Comparison of ENCODE assay signal across 7 mouse cellular contexts in the genomic region with DNA sequence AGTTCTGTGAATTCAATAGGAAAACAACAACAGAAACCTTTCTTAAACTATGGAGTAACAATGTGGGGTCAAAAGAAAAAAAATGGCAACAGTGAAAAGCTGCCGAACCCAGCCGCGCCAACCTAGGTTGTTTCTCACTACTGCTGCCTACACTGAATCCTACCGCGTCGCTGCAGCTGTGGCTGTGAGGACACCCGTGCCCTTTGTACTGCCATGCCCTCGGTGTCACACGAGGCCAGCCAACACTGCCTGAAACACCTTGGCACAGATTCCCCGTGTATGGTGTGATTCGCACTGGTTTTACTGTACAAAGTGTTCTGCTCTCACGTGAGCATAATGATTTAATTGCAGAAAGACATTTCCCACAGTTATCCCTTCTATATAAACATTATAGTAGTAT. TPM values are rescaled to one million over a fixed set of nuclear protein-coding genes. Genes with fewer than 3 reads are reported as not detected.
DNase-seq lines count a peak whose midpoint lies in the region; ATAC-seq and TF ChIP-seq lines count a peak whose summit lies in the region.

No protein-coding gene starts in this region.

- peaks cover 7% of the 10 kb centered on the region; the same call in 1 of the 2 replicates for H3K36me3 ChIP-seq in ES-Bruce4 (ENCODE audit: control insufficient read depth, insufficient read depth, low read length, poor library complexity, severe bottlenecking)
- peaks cover 18% of the 10 kb centered on the region for H3K36me3 ChIP-seq in embryonic facial prominence, embryonic 15.5 days
- H3K36me3 ChIP-seq in midbrain, embryonic 11.5 days (ENCODE audit: control insufficient read depth, insufficient read depth, low read length), result no peaks in the 10 kb centered on the region; the same call in 1 of the 2 replicates

- DNase-seq in adrenal gland, adult 18-20 months (ENCODE audit: low spot score in 2 of 2), result peak; percentile 20 to 30
- peak; percentile 64 for DNase-seq in heart, postnatal 10 days
- DNase-seq in large intestine, adult 2 months (ENCODE audit: low read depth, low spot score), result peak; percentile 70
- DNase-seq in midbrain, embryonic 11.5 days (ENCODE audit: low spot score, missing footprints), result peak; percentile 83
- DNase-seq in thymus, adult 18-20 months, result peak; percentile 12 to 19

- intact Hi-C loops in heart, postnatal 10 days (cut with DNase I), result no loop called here

- H3K4me2 ChIP-seq in embryonic facial prominence, embryonic 15.5 days (replicated peaks), result peak overlapping the region; percentile 74
- peak overlapping the region; percentile 68 for H3K4me2 ChIP-seq in midbrain, embryonic 11.5 days

- WGBS in embryonic facial prominence, embryonic 15.5 days, result 17% methylated on average over 12 of the region's 12 CpGs
- WGBS in large intestine, adult 2 months, result 6% methylated on average over 12 of the region's 12 CpGs
- WGBS in midbrain, embryonic 11.5 days, result 18% methylated on average over 12 of the region's 12 CpGs

- no peak for TF ChIP-seq EP300 in ES-Bruce4 (IDR thresholded peaks at IDR 0.05; ENCODE audit: insufficient read depth, low read depth, low read length)

- no peak for TF ChIP-seq POLR2A in ES-Bruce4 (IDR thresholded peaks at IDR 0.05; ENCODE audit: insufficient read depth, low read length)

- ATAC-seq in embryonic facial prominence, embryonic 15.5 days (ENCODE audit: insufficient number of reproducible peaks, low FRiP score, low TSS enrichment, low read depth), result no peak
- ATAC-seq in midbrain, embryonic 11.5 days (ENCODE audit: low FRiP score), result no peak

- H3K4me1 ChIP-seq in ES-Bruce4 (ENCODE audit: control insufficient read depth, insufficient read depth, low read length), result no peaks in the 10 kb centered on the region
- peaks cover 16% of the 10 kb centered on the region for H3K4me1 ChIP-seq in embryonic facial prominence, embryonic 15.5 days
- H3K4me1 ChIP-seq in midbrain, embryonic 11.5 days (ENCODE audit: control insufficient read depth, insufficient read depth, low read length), result peaks cover 9% of the 10 kb centered on the region

- H3K9ac ChIP-seq in ES-Bruce4 (ENCODE audit: low read depth, poor library complexity, severe bottlenecking), result no peak overlapping the region
- no peak overlapping the region for H3K9ac ChIP-seq in embryonic facial prominence, embryonic 15.5 days
- peak overlapping the region; percentile 89; the same call in 1 of the 2 replicates for H3K9ac ChIP-seq in midbrain, embryonic 11.5 days (ENCODE audit: low read length)

- peak overlapping the region; percentile 8 for H3K4me3 ChIP-seq in ES-Bruce4 (ENCODE audit: low read depth, low read length)
- peak overlapping the region; percentile 76 for H3K4me3 ChIP-seq in embryonic facial prominence, embryonic 15.5 days (replicated peaks)
- H3K4me3 ChIP-seq in midbrain, embryonic 11.5 days (ENCODE audit: low read depth, low read length), result peak overlapping the region; percentile 87

- H3K27ac ChIP-seq in ES-Bruce4 (ENCODE audit: insufficient read depth, low read length), result no peak overlapping the region
- no peak overlapping the region for H3K27ac ChIP-seq in embryonic facial prominence, embryonic 15.5 days (replicated peaks)
- no peak overlapping the region for H3K27ac ChIP-seq in midbrain, embryonic 11.5 days (ENCODE audit: low read depth, low read length)

- H3K9me3 ChIP-seq in ES-Bruce4 (replicated peaks; ENCODE audit: control insufficient read depth, insufficient read depth, low read length, poor library complexity, severe bottlenecking), result no peaks in the 10 kb centered on the region
- H3K9me3 ChIP-seq in embryonic facial prominence, embryonic 15.5 days (replicated peaks), result no peaks in the 10 kb centered on the region
- no peaks in the 10 kb centered on the region for H3K9me3 ChIP-seq in midbrain, embryonic 11.5 days (ENCODE audit: control insufficient read depth, low read length)

- TF ChIP-seq CTCF in ES-Bruce4 (IDR thresholded peaks at IDR 0.05; ENCODE audit: low read depth, low read length), result no peak

- no peaks in the 10 kb centered on the region for H3K27me3 ChIP-seq in ES-Bruce4 (ENCODE audit: control insufficient read depth, insufficient read depth, low read length, poor library complexity, severe bottlenecking)
- H3K27me3 ChIP-seq in embryonic facial prominence, embryonic 15.5 days, result no peaks in the 10 kb centered on the region
- no peaks in the 10 kb centered on the region for H3K27me3 ChIP-seq in midbrain, embryonic 11.5 days (ENCODE audit: control insufficient read depth, insufficient read depth, low read length)

RNA-seq across cellular contexts. Expression of a gene that starts 0.9 kb away (rescaled TPM):
- polyA plus RNA-seq in ES-Bruce4 (2011; ENCODE audit: insufficient read depth, insufficient read length, low read depth, missing spikeins), result 68.3 and 68.4 TPM in 2 replicates
- 100 to 1,000 TPM; 164 to 320 TPM for total RNA-seq in adrenal gland, adult 18-20 months (2021)
- 50.1 and 51.3 TPM in 2 replicates for polyA plus RNA-seq in embryonic facial prominence, embryonic 15.5 days (2015; fragmentation: Nextera tagmentation; extraction: Ambion mirVana)
- 100 to 1,000 TPM; 336 to 364 TPM for total RNA-seq in heart, postnatal 10 days (2021)
- polyA plus RNA-seq in large intestine, adult 2 months (2012; rRNA removed), result 11.7 and 21.1 TPM in 2 replicates
- polyA plus RNA-seq in midbrain, embryonic 11.5 days (2014; fragmentation: Nextera tagmentation; extraction: Ambion mirVana), result 63.5 and 66.4 TPM in 2 replicates

RNA-seq across cellular contexts. Expression of a gene that starts 43.2 kb away (rescaled TPM):
- polyA plus RNA-seq in ES-Bruce4 (2011; ENCODE audit: insufficient read depth, insufficient read length, low read depth, missing spikeins), result 40.4 and 46.9 TPM in 2 replicates
- 10 to 100 TPM; 24.5 to 25.6 TPM for total RNA-seq in adrenal gland, adult 18-20 months (2021)
- 23.1 and 25.2 TPM in 2 replicates for polyA plus RNA-seq in embryonic facial prominence, embryonic 15.5 days (2015; fragmentation: Nextera tagmentation; extraction: Ambion mirVana)
- 10 to 100 TPM; 22.6 to 23.3 TPM for total RNA-seq in heart, postnatal 10 days (2021)
- 2.6 and 4.3 TPM in 2 replicates for polyA plus RNA-seq in large intestine, adult 2 months (2012; rRNA removed)
- polyA plus RNA-seq in midbrain, embryonic 11.5 days (2014; fragmentation: Nextera tagmentation; extraction: Ambion mirVana), result 25.5 and 26.2 TPM in 2 replicates

RNA-seq across cellular contexts. Expression of a gene that starts 43.3 kb away (rescaled TPM):
- polyA plus RNA-seq in ES-Bruce4 (2011; ENCODE audit: insufficient read depth, insufficient read length, low read depth, missing spikeins), result 5.6 and 7.3 TPM in 2 replicates
- total RNA-seq in adrenal gland, adult 18-20 months (2021), result 1 to 10 TPM; 1.2 to 2.1 TPM
- 8.8 and 12.8 TPM in 2 replicates for polyA plus RNA-seq in embryonic facial prominence, embryonic 15.5 days (2015; fragmentation: Nextera tagmentation; extraction: Ambion mirVana)
- under 1 TPM; 0.26 to 0.92 TPM for total RNA-seq in heart, postnatal 10 days (2021)
- 0.41 and 0.85 TPM in 2 replicates for polyA plus RNA-seq in large intestine, adult 2 months (2012; rRNA removed)
- polyA plus RNA-seq in midbrain, embryonic 11.5 days (2014; fragmentation: Nextera tagmentation; extraction: Ambion mirVana), result 6.6 and 7.5 TPM in 2 replicates

RNA-seq across cellular contexts. Expression of a gene that starts 56.7 kb away (rescaled TPM):
- polyA plus RNA-seq in ES-Bruce4 (2011; ENCODE audit: insufficient read depth, insufficient read length, low read depth, missing spikeins), result 119 and 145 TPM in 2 replicates
- 100 to 1,000 TPM; 210 to 223 TPM for total RNA-seq in adrenal gland, adult 18-20 months (2021)
- polyA plus RNA-seq in embryonic facial prominence, embryonic 15.5 days (2015; fragmentation: Nextera tagmentation; extraction: Ambion mirVana), result 208 and 217 TPM in 2 replicates
- total RNA-seq in heart, postnatal 10 days (2021), result 100 to 1,000 TPM; 215 to 218 TPM
- 204 and 240 TPM in 2 replicates for polyA plus RNA-seq in large intestine, adult 2 months (2012; rRNA removed)
- 333 and 369 TPM in 2 replicates for polyA plus RNA-seq in midbrain, embryonic 11.5 days (2014; fragmentation: Nextera tagmentation; extraction: Ambion mirVana)

RNA-seq across cellular contexts. Expression of a gene that starts 56.8 kb away (rescaled TPM):
- 145 and 156 TPM in 2 replicates for polyA plus RNA-seq in ES-Bruce4 (2011; ENCODE audit: insufficient read depth, insufficient read length, low read depth, missing spikeins)
- total RNA-seq in adrenal gland, adult 18-20 months (2021), result 100 to 1,000 TPM; 260 to 414 TPM
- 249 TPM in 2 replicates for polyA plus RNA-seq in embryonic facial prominence, embryonic 15.5 days (2015; fragmentation: Nextera tagmentation; extraction: Ambion mirVana)
- total RNA-seq in heart, postnatal 10 days (2021), result 100 to 1,000 TPM; 780 to 786 TPM
- polyA plus RNA-seq in large intestine, adult 2 months (2012; rRNA removed), result 388 and 472 TPM in 2 replicates
- polyA plus RNA-seq in midbrain, embryonic 11.5 days (2014; fragmentation: Nextera tagmentation; extraction: Ambion mirVana), result 274 and 284 TPM in 2 replicates

Comparison
In these comparisons a context has a peak if more than half of its experiments do, and no peak if none do; other contexts are left out.
1. H3K4me3 ChIP-seq: peak in every context shown above with its lines; median percentile 87 in midbrain, embryonic 11.5 days; 76 in embryonic facial prominence, embryonic 15.5 days; 8 in ES-Bruce4.
2. DNase-seq: peak in every context shown above with its lines; median percentile 83 in midbrain, embryonic 11.5 days; 70 in large intestine, adult 2 months; 64 in heart, postnatal 10 days; 25 in adrenal gland, adult 18-20 months; 16 in thymus, adult 18-20 months.